Mouse (Mus musculus): ENCODE measurements around the gene Bdh2. TPM values are rescaled to one million over a fixed set of nuclear protein-coding genes. Genes with fewer than 3 reads are reported as not detected.

Bdh2 gene
- total RNA-seq (2021) = 1 to 10 TPM; 3.1 to 4.0 TPM

DNA sequence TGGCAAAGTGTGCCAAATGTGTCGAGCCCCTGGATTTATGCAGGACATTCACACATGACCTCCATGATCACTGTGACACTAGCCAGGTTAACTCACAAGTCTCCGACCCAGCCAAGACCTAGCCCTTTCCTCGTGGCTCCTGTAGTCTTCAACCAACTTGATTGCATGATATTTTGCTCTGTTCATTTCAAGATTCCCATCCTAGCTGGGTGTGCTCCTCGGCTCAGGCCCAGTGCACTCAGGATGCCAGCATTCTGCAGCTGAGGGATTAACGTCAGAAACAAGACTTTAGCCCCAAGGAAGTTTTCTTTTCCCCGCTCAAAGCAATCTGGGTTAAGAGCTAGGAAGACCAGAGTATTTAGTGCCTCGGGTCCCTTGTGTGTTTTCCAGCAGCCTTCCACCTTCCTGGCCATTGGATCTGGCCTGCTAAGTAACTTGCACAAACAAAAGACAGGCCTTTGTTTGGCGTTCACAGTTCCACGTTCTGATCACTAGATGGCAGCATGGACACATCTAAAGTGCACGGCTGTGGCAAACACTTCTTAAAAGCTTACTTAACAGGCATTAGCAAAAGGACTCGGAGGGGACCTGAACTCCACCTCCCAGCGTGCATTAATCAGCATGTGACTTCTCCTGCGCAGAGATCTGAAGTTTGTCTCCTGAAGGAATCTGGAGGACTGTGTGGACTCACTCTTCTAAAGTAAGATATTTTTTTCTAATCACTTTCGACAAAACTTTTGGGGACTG is at the start of gene Bdh2:
Bdh2 (plus strand) TSS at position 553 of the 747 bp plus-strand sequence.
- peak; percentile 80 to 85 for DNase-seq (ENCODE audit: low spot score in 2 of 2)
- intact Hi-C loops (cut with DNase I) = loop anchor here (10.0 kb wide), 1 partner anchor 254 kb away; no protein-coding TSS in a partner anchor

DNA sequence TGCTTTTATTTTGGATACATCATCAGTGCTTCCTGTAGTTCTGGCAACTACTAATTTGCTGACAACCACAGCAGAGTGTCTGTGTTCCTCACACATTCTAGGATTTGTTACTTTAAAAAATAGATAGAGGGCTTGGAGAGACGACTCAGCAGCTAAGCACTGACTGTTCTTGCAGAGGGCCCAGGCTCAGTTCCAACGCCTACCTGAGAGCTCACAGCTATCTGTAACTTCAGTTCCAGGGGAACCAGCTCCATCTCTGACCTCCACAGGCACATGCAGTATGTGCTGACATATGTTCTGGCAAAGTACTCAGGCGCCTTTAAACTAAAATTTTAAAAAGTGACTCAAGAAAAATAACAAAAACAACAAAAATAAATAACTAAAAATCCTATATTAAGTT is 49.0 kb upstream of the Bdh2 start:
- intact Hi-C loops (cut with DNase I) = no loop called here
- DNase-seq (ENCODE audit: low spot score in 2 of 2) = no peak

- no peak for DNase-seq (ENCODE audit: low spot score in 2 of 2)
- intact Hi-C loops (cut with DNase I) = no loop called here
These were observed 48.6 kb upstream of the Bdh2 start for GRCm38 (mm10) chr3:135232462-135232861.

DNA sequence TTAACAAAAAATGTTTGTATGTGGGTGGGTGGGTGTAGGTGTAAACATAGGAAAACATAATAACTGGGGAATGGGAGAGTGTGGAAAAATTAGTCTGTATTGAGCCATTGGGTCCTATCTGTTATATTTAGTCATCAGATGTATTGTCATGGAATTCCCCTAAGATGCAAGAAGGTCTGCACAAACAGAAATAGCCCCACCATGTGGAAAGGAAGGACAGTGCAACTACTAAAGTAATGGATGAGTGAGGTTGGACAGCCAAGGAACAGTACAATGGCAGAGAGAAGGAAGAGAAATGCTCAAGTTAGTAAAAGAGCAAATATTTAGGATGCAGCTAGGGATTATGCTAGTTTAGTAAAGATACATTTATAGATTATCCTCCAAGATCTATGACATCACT is 35.3 kb upstream of the Bdh2 start:
- peak in 1 of 2 experiments; percentile 8 for DNase-seq (ENCODE audit: low spot score in 2 of 2)
- intact Hi-C loops (cut with DNase I) = loop anchor here (5.0 kb wide), 1 partner anchor 593 kb away; no protein-coding TSS in a partner anchor

GRCm38 (mm10) chr3:135246828-135247227 is 34.2 kb upstream of the Bdh2 start:
- intact Hi-C loops (cut with DNase I) = loop anchor here (5.0 kb wide), 1 partner anchor 595 kb away; no protein-coding TSS in a partner anchor
- DNase-seq (ENCODE audit: low spot score in 2 of 2) = no peak

DNA sequence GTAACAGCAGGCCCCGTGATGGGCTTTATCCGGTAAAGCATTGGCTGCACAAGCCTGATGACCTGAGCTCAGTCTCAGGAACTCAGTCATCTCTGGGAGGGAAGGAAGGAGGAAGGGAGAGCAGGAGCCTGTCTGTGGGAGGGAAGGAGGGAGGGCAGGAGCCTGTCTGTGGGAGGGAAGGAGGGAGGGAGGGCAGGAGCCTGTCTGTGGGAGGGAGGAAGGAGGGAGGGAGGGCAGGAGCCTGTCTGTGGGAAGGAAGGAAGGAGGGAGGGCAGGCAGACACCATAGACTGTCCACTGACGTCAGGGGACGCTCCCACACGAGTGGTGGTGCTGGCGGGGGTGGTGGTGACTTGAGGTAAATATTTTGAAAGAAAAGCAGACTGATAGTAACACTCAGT is 31.9 kb upstream of the Bdh2 start:
- intact Hi-C loops (cut with DNase I) = loop anchor here (5.0 kb wide), 1 partner anchor 597 kb away; no protein-coding TSS in a partner anchor
- no peak for DNase-seq (ENCODE audit: low spot score in 2 of 2)

- DNase-seq (ENCODE audit: low spot score in 2 of 2) = no peak
- intact Hi-C loops (cut with DNase I) = no loop called here
These were observed 29.2 kb upstream of the Bdh2 start for GRCm38 (mm10) chr3:135251825-135252224.

DNA sequence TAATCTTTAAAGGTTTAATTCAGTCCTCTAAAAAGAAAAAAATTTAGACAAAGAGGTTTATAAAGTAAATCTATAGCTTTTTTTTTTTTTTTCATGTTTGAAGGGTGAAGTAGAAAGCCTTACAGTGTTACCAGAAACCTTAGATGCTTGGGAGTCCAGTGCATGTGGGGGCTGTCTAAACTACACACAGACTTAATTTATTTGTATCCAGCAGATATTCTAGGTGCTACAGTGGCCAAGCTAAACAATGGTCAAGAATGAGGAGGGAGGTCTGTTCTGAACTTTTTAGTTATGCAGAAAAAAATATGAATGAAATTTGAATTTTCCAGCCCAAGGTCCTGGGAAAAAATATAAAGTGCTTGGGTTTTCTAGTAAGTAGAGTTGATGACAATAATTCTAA is 26.2 kb upstream of the Bdh2 start:
- DNase-seq (ENCODE audit: low spot score in 2 of 2) = no peak
- intact Hi-C loops (cut with DNase I) = no loop called here

GRCm38 (mm10) chr3:135258919-135259318 is 22.1 kb upstream of the Bdh2 start:
- DNase-seq (ENCODE audit: low spot score in 2 of 2) = peak in 1 of 2 experiments; percentile 6
- intact Hi-C loops (cut with DNase I) = no loop called here

GRCm38 (mm10) chr3:135260233-135260632 is 20.8 kb upstream of the Bdh2 start:
- intact Hi-C loops (cut with DNase I) = no loop called here
- no peak for DNase-seq (ENCODE audit: low spot score in 2 of 2)

GRCm38 (mm10) chr3:135268616-135269015 is 12.4 kb upstream of the Bdh2 start:
- intact Hi-C loops (cut with DNase I) = no loop called here
- no peak for DNase-seq (ENCODE audit: low spot score in 2 of 2)

- DNase-seq (ENCODE audit: low spot score in 2 of 2) = no peak
- intact Hi-C loops (cut with DNase I) = no loop called here
These were observed 11.5 kb upstream of the Bdh2 start for GRCm38 (mm10) chr3:135269391-135269990.

- DNase-seq (ENCODE audit: low spot score in 2 of 2) = no peak
- intact Hi-C loops (cut with DNase I) = no loop called here
These were observed 8.4 kb upstream of the Bdh2 start for GRCm38 (mm10) chr3:135272627-135273026.

DNA sequence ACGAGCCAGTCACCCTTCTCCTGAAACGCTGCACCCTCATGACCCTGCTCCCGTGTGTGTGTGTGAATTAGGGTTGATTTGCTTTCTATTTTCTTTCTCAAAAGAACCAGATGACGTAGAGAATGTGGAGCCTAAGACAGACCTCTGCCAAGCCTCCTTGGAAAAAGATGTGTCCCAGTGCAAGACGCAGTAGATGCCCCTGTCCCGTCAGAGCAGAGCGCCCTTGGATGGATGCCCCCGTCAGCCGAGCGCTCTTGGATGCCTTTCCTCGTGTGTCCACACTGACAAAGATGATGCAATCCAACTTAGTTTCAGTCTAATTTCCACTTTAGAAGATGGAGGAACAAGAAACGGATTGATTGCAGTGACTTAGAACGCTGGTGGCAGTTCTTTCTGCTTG is 8.0 kb upstream of the Bdh2 start:
- intact Hi-C loops (cut with DNase I) = no loop called here

GRCm38 (mm10) chr3:135280160-135280559 is 861 bp upstream of the Bdh2 start:
- DNase-seq (ENCODE audit: low spot score in 2 of 2) = no peak
- intact Hi-C loops (cut with DNase I) = loop anchor here (10.0 kb wide), 1 partner anchor 255 kb away; no protein-coding TSS in a partner anchor

More for the DNA sequence above, 8.0 kb upstream of the Bdh2 start:
- DNase-seq (ENCODE audit: low spot score in 2 of 2) = no peak

DNA sequence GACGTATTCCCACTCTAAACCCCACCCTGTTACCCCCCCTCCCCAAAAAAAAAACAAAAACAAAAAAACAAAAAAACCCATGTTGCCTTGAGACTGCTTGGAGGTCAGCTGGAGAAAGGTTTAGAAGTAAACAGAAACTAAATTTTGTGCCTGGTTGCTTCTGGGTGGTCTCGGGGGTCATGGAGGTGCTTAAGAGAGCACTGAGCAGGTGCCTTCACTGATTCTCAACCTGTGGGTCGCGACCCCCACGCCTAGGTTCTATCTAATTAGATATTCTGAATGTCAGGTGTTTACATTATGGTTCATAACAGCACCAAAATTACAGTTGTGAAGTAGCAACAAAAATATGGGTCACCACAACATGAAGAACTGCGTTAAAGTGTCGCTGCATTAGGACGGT is 680 bp downstream of the Bdh2 start:
- intact Hi-C loops (cut with DNase I) = loop anchor here (10.0 kb wide), 1 partner anchor 253 kb away; no protein-coding TSS in a partner anchor
- no peak for DNase-seq (ENCODE audit: low spot score in 2 of 2)

DNA sequence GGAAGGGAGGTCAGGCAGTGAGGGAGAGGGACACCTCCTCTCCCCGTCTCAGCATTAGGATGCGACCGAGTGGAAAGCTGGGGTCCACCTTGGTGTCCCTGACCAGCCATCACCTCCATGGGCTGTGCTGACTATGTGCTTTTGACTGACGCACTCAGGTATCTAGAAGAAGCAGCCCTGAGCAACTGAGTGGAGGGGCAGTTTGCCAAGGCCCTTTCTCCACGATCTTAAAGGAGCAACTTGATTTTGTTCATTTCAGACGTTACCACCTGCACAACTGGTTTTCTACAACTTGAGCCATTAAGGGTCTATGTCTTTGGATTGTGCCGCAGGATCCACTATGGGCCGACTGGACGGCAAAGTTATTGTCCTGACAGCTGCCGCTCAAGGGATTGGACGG is 4.2 kb downstream of the Bdh2 start:
- DNase-seq (ENCODE audit: low spot score in 2 of 2) = no peak
- intact Hi-C loops (cut with DNase I) = loop anchor here (10.0 kb wide), 1 partner anchor 250 kb away; no protein-coding TSS in a partner anchor

GRCm38 (mm10) chr3:135285807-135286206 is 4.8 kb downstream of the Bdh2 start:
- DNase-seq (ENCODE audit: low spot score in 2 of 2) = no peak
- intact Hi-C loops (cut with DNase I) = loop anchor here (10.0 kb wide), 1 partner anchor 249 kb away; no protein-coding TSS in a partner anchor

- intact Hi-C loops (cut with DNase I) = loop anchor here (10.0 kb wide), 1 partner anchor 247 kb away; no protein-coding TSS in a partner anchor
- DNase-seq (ENCODE audit: low spot score in 2 of 2) = no peak
These were observed 7.2 kb downstream of the Bdh2 start for GRCm38 (mm10) chr3:135288138-135288750.

GRCm38 (mm10) chr3:135289148-135289547 is 8.1 kb downstream of the Bdh2 start:
- DNase-seq (ENCODE audit: low spot score in 2 of 2) = no peak
- intact Hi-C loops (cut with DNase I) = loop anchor here (10.0 kb wide), 1 partner anchor 246 kb away; no protein-coding TSS in a partner anchor
